ENCODE assay signal across 18 mouse cellular contexts in the genomic region with DNA sequence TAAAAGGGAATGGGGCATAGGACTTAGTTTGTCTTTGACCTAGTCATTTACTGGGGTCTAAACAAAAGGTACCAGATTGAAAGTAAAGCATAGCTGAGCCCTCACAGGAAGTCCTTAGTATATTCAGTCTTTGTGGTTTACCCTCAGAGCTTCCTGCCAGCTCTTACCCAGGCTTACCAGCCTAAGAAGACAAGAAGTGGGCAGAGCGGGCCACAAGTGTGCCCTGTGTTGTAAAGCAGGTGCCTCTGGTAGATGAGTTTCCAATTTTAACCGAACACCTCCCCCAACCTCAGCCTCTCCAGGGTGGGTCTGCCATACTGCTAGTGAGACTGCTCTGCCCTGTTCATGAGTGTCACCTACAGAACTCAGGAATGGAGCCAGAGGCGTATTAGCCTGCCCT. TPM values are rescaled to one million over a fixed set of nuclear protein-coding genes. Genes with fewer than 3 reads are reported as not detected.
DNase-seq lines count a peak whose midpoint lies in the region; ATAC-seq and TF ChIP-seq lines count a peak whose summit lies in the region.
"Had no signal": no experiment of that assay in that cellular context is flagged by ENCODE, and none has a peak within 500 bp of the region (broad histone marks: within the 10 kb centered on the region; RNA-seq: fewer than 3 reads in every experiment).

No protein-coding gene starts in this region.

- no peaks in the 10 kb centered on the region for H3K4me1 ChIP-seq in forebrain, postnatal 0 days (ENCODE audit: insufficient read depth)

- H3K4me3 ChIP-seq in forebrain, postnatal 0 days (ENCODE audit: low read depth, low read length): no peak overlapping the region
- H3K4me3 ChIP-seq: hindbrain, embryonic 10.5 days; neural tube, embryonic 15.5 days had no signal

- peak; percentile 87 for ATAC-seq in common myeloid progenitor, adult 5-6 weeks (replicated peaks; ENCODE audit: low read depth, poor library complexity, severe bottlenecking)
- peak; percentile 61 for ATAC-seq in neutrophil, adult 5-6 weeks (ENCODE audit: extremely low read depth, insufficient number of reproducible peaks, low FRiP score, poor library complexity, severe bottlenecking)
- ATAC-seq in forebrain, postnatal 0 days: no peak
- ATAC-seq: intestine, postnatal 0 days had no signal

- no peak for TF ChIP-seq CTCF in forebrain, postnatal 0 days (IDR thresholded peaks at IDR 0.05; ENCODE audit: low read depth)

- peak; percentile 89 to 91 for DNase-seq in spleen, postnatal 36 days (ENCODE audit: low spot score in 2 of 2)
- DNase-seq in spleen, adult 12 weeks (ENCODE audit: low spot score): no peak
- DNase-seq in thymus, postnatal 4 days: peak; percentile 76
- no peak for DNase-seq in forebrain, postnatal 0 days
- no peak for DNase-seq in cerebellum, adult 9-11 months
- no peak for DNase-seq in left cerebral cortex, postnatal 4 days
- DNase-seq: cerebellum, adult 11 months; gastrocnemius, postnatal 10 days; lung, adult 2 months; retina, postnatal 1 day had no signal

- H3K27me3 ChIP-seq in forebrain, postnatal 0 days (ENCODE audit: insufficient read depth, low read length): no peaks in the 10 kb centered on the region
- H3K27me3 ChIP-seq: neural tube, embryonic 15.5 days had no signal

- H3K4me2 ChIP-seq in forebrain, postnatal 0 days (ENCODE audit: low read depth): no peak overlapping the region
- H3K4me2 ChIP-seq: heart, embryonic 11.5 days; neural tube, embryonic 15.5 days had no signal

- no peaks in the 10 kb centered on the region for H3K36me3 ChIP-seq in forebrain, postnatal 0 days (ENCODE audit: insufficient read depth)
- H3K36me3 ChIP-seq: hindbrain, embryonic 10.5 days; neural tube, embryonic 15.5 days had no signal

- intact Hi-C loops in left cerebral cortex, postnatal 4 days (cut with DNase I): loop anchor here (10.0 kb wide), 1 partner anchor 170 kb away; no protein-coding TSS in a partner anchor

- no peak overlapping the region for H3K9ac ChIP-seq in forebrain, postnatal 0 days
- H3K9ac ChIP-seq: neural tube, embryonic 15.5 days had no signal

- WGBS in forebrain, postnatal 0 days: 95% methylated on average over 3 of the region's 3 CpGs

- H3K9me3 ChIP-seq in forebrain, postnatal 0 days (ENCODE audit: low read length): no peaks in the 10 kb centered on the region
- H3K9me3 ChIP-seq: hindbrain, embryonic 10.5 days; neural tube, embryonic 15.5 days had no signal

- H3K27ac ChIP-seq in forebrain, postnatal 0 days (ENCODE audit: low read depth, low read length): no peak overlapping the region
- H3K27ac ChIP-seq: hindbrain, embryonic 10.5 days; neural tube, embryonic 15.5 days had no signal

RNA-seq across cellular contexts. Expression of a gene that starts 12.9 kb away (rescaled TPM):
- 1.2 TPM in 1 of 2 replicates, not detected in the other for total RNA-seq in common myeloid progenitor, adult 5-6 weeks (2017)
- 573 and 576 TPM in 2 replicates for total RNA-seq in neutrophil, adult 5-6 weeks (2017)
- 0.69 TPM in 1 of 2 replicates, not detected in the other for total RNA-seq in forebrain, postnatal 0 days (2014; rRNA removed)
- polyA plus RNA-seq in forebrain, postnatal 0 days (2015; fragmentation: Nextera tagmentation; extraction: Ambion mirVana): 0.16 and 0.35 TPM in 2 replicates
- under 1 TPM in 1 of 2 experiments, not detected in 1; 0.44 TPM for total RNA-seq in left cerebral cortex, postnatal 4 days (2021)
- total RNA-seq: layer of hippocampus, postnatal 14 days; left cerebral cortex, postnatal 14 days had no signal
- polyA plus RNA-seq: intestine, postnatal 0 days; neural tube, embryonic 15.5 days had no signal

Comparison
In these comparisons a context has a peak if more than half of its experiments do, and no peak if none do; other contexts are left out.
1. DNase-seq: peak in spleen, postnatal 36 days (2 of 2) and thymus, postnatal 4 days (single experiment); none in spleen, adult 12 weeks (single experiment), forebrain, postnatal 0 days (single experiment), cerebellum, adult 9-11 months (single experiment) and left cerebral cortex, postnatal 4 days (single experiment).
2. RNA of a gene that starts 12.9 kb away (total RNA-seq): 573 to 576 TPM in neutrophil, adult 5-6 weeks; 1.2 TPM in common myeloid progenitor, adult 5-6 weeks, 0.44 TPM in left cerebral cortex, postnatal 4 days and 0.69 TPM in forebrain, postnatal 0 days; every median in the first group is over 100 times any median in the second.